ENCODE assay signal across 12 mouse cellular contexts in the genomic region with DNA sequence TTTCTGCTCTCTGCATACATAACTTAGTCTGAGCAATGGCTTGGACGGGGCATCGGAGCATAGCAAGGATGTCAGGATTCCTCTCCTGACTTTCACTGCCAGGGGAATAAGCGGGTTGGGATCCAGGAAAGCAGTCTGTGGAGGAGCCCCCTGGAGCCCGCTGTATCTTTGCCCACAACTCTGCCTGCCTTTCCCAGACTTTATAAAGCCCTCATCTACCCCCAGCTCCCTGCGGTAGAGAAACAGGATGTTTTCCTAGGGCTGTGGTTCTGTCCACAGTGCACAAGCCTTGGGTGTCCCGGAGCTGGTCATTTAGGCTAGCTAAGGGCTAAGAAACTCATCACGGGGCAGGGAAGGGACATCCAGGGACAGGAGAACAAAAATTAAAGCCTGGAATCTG. TPM values are rescaled to one million over a fixed set of nuclear protein-coding genes. Genes with fewer than 3 reads are reported as not detected.
A peak's percentile ranks its signal among the peaks of the same experiment; 100 is the strongest.
DNase-seq lines count a peak whose midpoint lies in the region; ATAC-seq and TF ChIP-seq lines count a peak whose summit lies in the region.
"Had no signal": no experiment of that assay in that cellular context is flagged by ENCODE, and none has a peak within 500 bp of the region (broad histone marks: within the 10 kb centered on the region; RNA-seq: fewer than 3 reads in every experiment).

No protein-coding gene starts in this region.

- peaks cover 24% of the 10 kb centered on the region for H3K4me1 ChIP-seq in heart, embryonic 11.5 days (ENCODE audit: control insufficient read depth, insufficient read depth, low read length)
- H3K4me1 ChIP-seq in lung, embryonic 16.5 days (replicated peaks; ENCODE audit: control insufficient read depth, insufficient read depth, low read length) = peaks cover 7% of the 10 kb centered on the region
- H3K4me1 ChIP-seq in intestine, postnatal 0 days (replicated peaks; ENCODE audit: control insufficient read depth, insufficient read depth, low read length) = peaks cover 5% of the 10 kb centered on the region; the same call in 1 of the 2 replicates
- H3K4me1 ChIP-seq in stomach, embryonic 16.5 days (ENCODE audit: control insufficient read depth, insufficient read depth, low read length) = peaks cover 9% of the 10 kb centered on the region

- peak overlapping the region; percentile 54; the same call in 1 of the 2 replicates for H3K9ac ChIP-seq in heart, embryonic 11.5 days (ENCODE audit: low read depth, low read length)
- no peak overlapping the region; the same call in 1 of the 2 replicates for H3K9ac ChIP-seq in lung, embryonic 16.5 days (ENCODE audit: low read length)
- H3K9ac ChIP-seq in intestine, postnatal 0 days (ENCODE audit: low read depth, low read length) = no peak overlapping the region
- peak overlapping the region; percentile 24; the same call in 1 of the 2 replicates for H3K9ac ChIP-seq in stomach, embryonic 16.5 days (ENCODE audit: low read length)

- peak overlapping the region; percentile 62 for H3K4me2 ChIP-seq in heart, embryonic 11.5 days
- peak overlapping the region; percentile 53 for H3K4me2 ChIP-seq in lung, embryonic 16.5 days (ENCODE audit: low read depth, low read length)
- H3K4me2 ChIP-seq in intestine, postnatal 0 days (replicated peaks; ENCODE audit: low read depth) = peak overlapping the region; percentile 59; the same call in 1 of the 2 replicates
- peak overlapping the region; percentile 60; the same call in 1 of the 2 replicates for H3K4me2 ChIP-seq in stomach, embryonic 16.5 days (ENCODE audit: low read depth, low read length)

- H3K27ac ChIP-seq in heart, embryonic 11.5 days (ENCODE audit: low read depth, low read length) = no peak overlapping the region
- no peak overlapping the region for H3K27ac ChIP-seq in lung, embryonic 16.5 days (ENCODE audit: low read length)
- no peak overlapping the region for H3K27ac ChIP-seq in intestine, postnatal 0 days (ENCODE audit: low read depth, low read length)
- no peak overlapping the region for H3K27ac ChIP-seq in stomach, embryonic 16.5 days (ENCODE audit: low read length)

- no peak for TF ChIP-seq CTCF in intestine, postnatal 0 days (IDR thresholded peaks at IDR 0.05; ENCODE audit: low read depth)

- intact Hi-C loops in heart, postnatal 36 days (cut with DNase I) = loop anchor here (10.0 kb wide), 1 partner anchor 183 kb away; no protein-coding TSS in a partner anchor

- ATAC-seq in heart, embryonic 11.5 days (replicated peaks; ENCODE audit: insufficient number of reproducible peaks, low FRiP score, low TSS enrichment) = no peak
- no peak for ATAC-seq in lung, embryonic 16.5 days (ENCODE audit: low read depth)
- ATAC-seq in intestine, postnatal 0 days = no peak
- no peak for ATAC-seq in stomach, embryonic 16.5 days (ENCODE audit: insufficient read depth, low FRiP score)

- no peaks in the 10 kb centered on the region for H3K9me3 ChIP-seq in heart, embryonic 11.5 days (replicated peaks; ENCODE audit: control insufficient read depth, low read length)
- H3K9me3 ChIP-seq in lung, embryonic 16.5 days (ENCODE audit: control insufficient read depth, low read length) = no peaks in the 10 kb centered on the region
- H3K9me3 ChIP-seq in intestine, postnatal 0 days (ENCODE audit: control insufficient read depth) = no peaks in the 10 kb centered on the region
- no peaks in the 10 kb centered on the region for H3K9me3 ChIP-seq in stomach, embryonic 16.5 days (replicated peaks; ENCODE audit: control insufficient read depth, low read length)

- no peaks in the 10 kb centered on the region for H3K27me3 ChIP-seq in heart, embryonic 11.5 days (ENCODE audit: control insufficient read depth, insufficient read depth, low read length)
- H3K27me3 ChIP-seq in lung, embryonic 16.5 days (ENCODE audit: control insufficient read depth, insufficient read depth, low read depth, low read length) = no peaks in the 10 kb centered on the region
- H3K27me3 ChIP-seq in intestine, postnatal 0 days (replicated peaks; ENCODE audit: control insufficient read depth, insufficient read depth, low read length) = no peaks in the 10 kb centered on the region
- H3K27me3 ChIP-seq in stomach, embryonic 16.5 days (ENCODE audit: control insufficient read depth, insufficient read depth, low read length) = no peaks in the 10 kb centered on the region

- DNase-seq in heart, postnatal 36 days = no peak
- no peak for DNase-seq in lung, postnatal 4 days
- no peak for DNase-seq in right cerebral cortex, adult 18-20 months
- no peak for DNase-seq in cerebellum, postnatal 14 days
- DNase-seq: cerebellum, adult 11 months; lung, adult 2 months had no signal

- 29% methylated on average over 7 of the region's 7 CpGs for WGBS in heart, embryonic 11.5 days (ENCODE audit: insufficient replicate concordance)
- 28% methylated on average over 7 of the region's 7 CpGs for WGBS in lung, embryonic 16.5 days
- 32% methylated on average over 7 of the region's 7 CpGs for whole genome bisulfite sequencing in intestine, postnatal 0 days
- 25% methylated on average over 7 of the region's 7 CpGs for WGBS in stomach, embryonic 16.5 days

- peak overlapping the region; percentile 8; the same call in 1 of the 2 replicates for H3K4me3 ChIP-seq in heart, embryonic 11.5 days (ENCODE audit: low read depth, low read length)
- peak overlapping the region; percentile 34; the same call in 1 of the 2 replicates for H3K4me3 ChIP-seq in lung, embryonic 16.5 days (ENCODE audit: low read length)
- no peak overlapping the region for H3K4me3 ChIP-seq in intestine, postnatal 0 days (ENCODE audit: low read depth, low read length)
- no peak overlapping the region for H3K4me3 ChIP-seq in stomach, embryonic 16.5 days (replicated peaks; ENCODE audit: low read length)

- no peaks in the 10 kb centered on the region for H3K36me3 ChIP-seq in heart, embryonic 11.5 days (ENCODE audit: control insufficient read depth, insufficient read depth, low read length)
- H3K36me3 ChIP-seq in lung, embryonic 16.5 days (ENCODE audit: control insufficient read depth, insufficient read depth, low read length) = no peaks in the 10 kb centered on the region
- peaks cover 3% of the 10 kb centered on the region; the same call in 1 of the 2 replicates for H3K36me3 ChIP-seq in intestine, postnatal 0 days (ENCODE audit: control insufficient read depth, insufficient read depth)
- H3K36me3 ChIP-seq in stomach, embryonic 16.5 days (ENCODE audit: control insufficient read depth, insufficient read depth, low read length) = no peaks in the 10 kb centered on the region

RNA-seq across cellular contexts. Expression of a gene that starts 10.1 kb away (rescaled TPM):
- 9.5 and 10.2 TPM in 2 replicates for polyA plus RNA-seq in heart, embryonic 11.5 days (2014; fragmentation: Nextera tagmentation; extraction: Ambion mirVana)
- total RNA-seq in heart, postnatal 36 days (2021) = 10 to 100 TPM; 28.1 to 29.8 TPM
- polyA plus RNA-seq in lung, embryonic 16.5 days (2015; fragmentation: Nextera tagmentation; extraction: Ambion mirVana) = 8.4 and 8.9 TPM in 2 replicates
- 12.2 and 15.2 TPM in 2 replicates for polyA plus RNA-seq in intestine, postnatal 0 days (2015; fragmentation: Nextera tagmentation; extraction: Ambion mirVana)
- 13.3 and 14.1 TPM in 2 replicates for polyA plus RNA-seq in stomach, embryonic 16.5 days (2015; fragmentation: Nextera tagmentation; extraction: Ambion mirVana)

RNA-seq across cellular contexts. Expression of a gene that starts 22.8 kb away (rescaled TPM):
- polyA plus RNA-seq in heart, embryonic 11.5 days (2014; fragmentation: Nextera tagmentation; extraction: Ambion mirVana) = 14.5 and 16.4 TPM in 2 replicates
- total RNA-seq in heart, postnatal 36 days (2021) = 1 to 10 TPM; 3.1 TPM
- 70.4 and 75.6 TPM in 2 replicates for polyA plus RNA-seq in lung, embryonic 16.5 days (2015; fragmentation: Nextera tagmentation; extraction: Ambion mirVana)
- not detected in 2 replicates for polyA plus RNA-seq in intestine, postnatal 0 days (2015; fragmentation: Nextera tagmentation; extraction: Ambion mirVana)
- 1.6 and 2.0 TPM in 2 replicates for polyA plus RNA-seq in stomach, embryonic 16.5 days (2015; fragmentation: Nextera tagmentation; extraction: Ambion mirVana)
- polyA plus RNA-seq: C2C12; neural tube, embryonic 14.5 days had no signal

RNA-seq across cellular contexts. Expression of a gene that starts 29.7 kb away (rescaled TPM):
- 300 and 328 TPM in 2 replicates for polyA plus RNA-seq in heart, embryonic 11.5 days (2014; fragmentation: Nextera tagmentation; extraction: Ambion mirVana)
- total RNA-seq in heart, postnatal 36 days (2021) = 100 to 1,000 TPM; 355 to 387 TPM
- polyA plus RNA-seq in lung, embryonic 16.5 days (2015; fragmentation: Nextera tagmentation; extraction: Ambion mirVana) = 21.7 and 22.2 TPM in 2 replicates
- 5.8 and 6.1 TPM in 2 replicates for polyA plus RNA-seq in intestine, postnatal 0 days (2015; fragmentation: Nextera tagmentation; extraction: Ambion mirVana)
- polyA plus RNA-seq in stomach, embryonic 16.5 days (2015; fragmentation: Nextera tagmentation; extraction: Ambion mirVana) = 9.2 and 14.4 TPM in 2 replicates

RNA-seq across cellular contexts. Expression of a gene that starts 40.4 kb away (rescaled TPM):
- polyA plus RNA-seq in heart, embryonic 11.5 days (2014; fragmentation: Nextera tagmentation; extraction: Ambion mirVana) = 189 and 199 TPM in 2 replicates
- 10 to 100 TPM; 61.2 to 67.6 TPM for total RNA-seq in heart, postnatal 36 days (2021)
- polyA plus RNA-seq in lung, embryonic 16.5 days (2015; fragmentation: Nextera tagmentation; extraction: Ambion mirVana) = 109 and 111 TPM in 2 replicates
- 59.1 and 60.6 TPM in 2 replicates for polyA plus RNA-seq in intestine, postnatal 0 days (2015; fragmentation: Nextera tagmentation; extraction: Ambion mirVana)
- 92.6 and 93.6 TPM in 2 replicates for polyA plus RNA-seq in stomach, embryonic 16.5 days (2015; fragmentation: Nextera tagmentation; extraction: Ambion mirVana)

Comparison
In these comparisons a context has a peak if more than half of its experiments do, and no peak if none do; other contexts are left out.
1. H3K4me3 ChIP-seq: peak in heart, embryonic 11.5 days (single experiment) and lung, embryonic 16.5 days (single experiment); none in intestine, postnatal 0 days (single experiment) and stomach, embryonic 16.5 days (single experiment).
2. H3K9ac ChIP-seq: peak in heart, embryonic 11.5 days (single experiment) and stomach, embryonic 16.5 days (single experiment); none in lung, embryonic 16.5 days (single experiment) and intestine, postnatal 0 days (single experiment).
3. RNA of a gene that starts 29.7 kb away (polyA plus RNA-seq): 300 to 328 TPM in heart, embryonic 11.5 days; 21.7 to 22.2 TPM in lung, embryonic 16.5 days, 9.2 to 14.4 TPM in stomach, embryonic 16.5 days and 5.8 to 6.1 TPM in intestine, postnatal 0 days; every median in the first group is over 10 times any median in the second.
4. Peak in every context shown above with its lines, with median percentiles within 50 percentile points of each other: H3K4me2 ChIP-seq.